Mouse (Mus musculus): Measurements from ENCODE around the gene Chd2.

DNA sequence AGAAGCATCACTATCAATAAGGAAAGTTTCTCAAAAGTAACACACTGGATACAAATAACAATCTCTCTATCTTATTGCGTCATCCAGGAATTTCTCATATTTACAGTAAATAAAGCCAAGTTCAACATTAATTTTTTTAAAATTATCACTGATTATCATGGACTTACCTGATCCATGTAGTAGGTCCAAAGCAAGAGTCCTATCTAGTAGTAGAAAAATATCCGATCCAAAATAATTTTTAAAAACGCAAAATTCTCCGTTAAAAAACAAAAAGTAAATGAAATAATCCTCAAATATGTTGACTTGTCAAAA is 595 bp downstream of the Chd2 start:
- TF ChIP-seq CTCF (conservative IDR thresholded peaks at IDR 0.05; ENCODE audit: insufficient read depth, insufficient read length, low read depth, low read length) (no peak), POLR2A (IDR thresholded peaks at IDR 0.05; ENCODE audit: low read depth, low read length) (no peak)

Measured in kidney, adult 2 months (tissue).